Mouse (Mus musculus) kidney, postnatal 14 days (tissue): ENCODE data around the gene Zbtb9.

Experiments
- DNase-seq: peaks from one replicate; pipeline ENCODE4 v3.0.0; 2022; ENCODE audit warnings: mixed read lengths

Gene Zbtb9

DNA sequence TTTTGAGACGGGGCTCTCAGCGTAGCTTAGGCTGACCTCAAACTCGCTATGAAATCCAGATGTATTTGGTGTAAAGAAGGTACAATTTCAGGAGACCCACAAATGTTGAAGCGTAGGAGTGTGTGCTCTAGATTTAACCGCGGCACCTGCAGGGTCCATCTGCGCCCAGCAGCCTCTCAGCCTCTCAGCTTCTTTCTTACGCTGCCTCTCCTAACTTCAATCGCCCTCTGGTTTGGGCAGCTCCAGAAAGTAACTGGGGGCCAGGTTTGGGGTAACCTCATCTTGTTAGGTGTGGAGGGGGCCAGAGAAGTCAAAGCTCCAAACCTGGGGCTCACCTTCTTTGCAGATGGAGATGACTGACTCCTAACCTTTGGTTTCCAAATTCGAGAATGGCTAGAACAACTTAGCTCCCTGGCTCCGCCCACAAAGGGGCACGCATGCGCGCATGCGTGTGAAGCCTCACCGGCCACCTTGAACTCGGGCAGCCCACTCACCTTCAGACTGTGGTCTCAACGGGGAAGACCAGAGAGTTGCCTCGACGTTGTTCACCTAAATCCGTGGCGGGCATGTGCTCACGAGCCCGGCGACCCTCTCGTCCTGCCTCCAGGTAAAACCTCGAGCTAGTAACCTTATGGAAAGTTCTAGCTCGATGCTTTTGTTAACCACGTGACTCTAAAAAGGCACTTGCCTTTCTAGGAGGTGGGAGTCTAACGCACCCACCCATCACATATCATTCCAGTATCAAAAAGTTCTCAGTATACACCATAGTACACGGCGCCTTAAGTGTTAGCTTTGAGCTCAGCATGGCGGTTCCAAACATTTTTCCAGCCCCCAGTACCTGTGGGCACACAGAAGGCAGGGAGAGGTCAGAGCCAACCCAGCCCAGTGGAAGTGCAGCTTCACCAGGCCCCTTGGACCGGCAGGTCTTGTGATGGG is 44.9 kb downstream of the Zbtb9 start:
- peak; percentile 93 for DNase-seq

DNA sequence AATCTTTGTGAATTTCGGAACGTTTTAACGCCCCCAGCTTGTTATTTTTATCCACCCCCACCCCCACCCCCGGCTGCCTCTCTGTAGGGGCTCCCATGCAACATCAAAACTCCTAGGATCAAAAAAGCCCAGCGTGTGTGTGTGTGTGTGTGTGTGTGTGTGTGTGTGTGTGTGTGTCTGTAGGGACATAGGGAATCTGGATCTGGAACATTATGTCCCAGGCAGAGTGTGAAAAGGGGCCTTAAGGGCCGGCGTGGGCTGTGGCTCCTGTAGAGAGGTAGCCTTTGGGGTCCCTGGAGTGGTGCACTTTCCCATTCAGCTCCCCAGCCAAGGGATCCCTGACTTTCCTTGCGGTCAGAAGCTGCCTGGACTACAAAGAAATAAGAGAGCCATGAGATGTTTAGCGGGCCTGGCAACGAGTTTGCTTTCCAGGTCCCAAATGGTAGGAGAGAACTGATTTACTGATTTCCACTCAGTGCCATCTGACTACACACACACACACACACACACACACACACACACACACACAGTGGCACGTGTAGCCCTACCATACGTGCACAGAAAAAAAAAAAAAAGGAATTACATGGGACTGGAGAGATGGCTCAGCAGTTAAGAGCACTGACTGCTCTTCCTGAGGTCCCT is 45.7 kb downstream of the Zbtb9 start:
- DNase-seq: no peak

DNA sequence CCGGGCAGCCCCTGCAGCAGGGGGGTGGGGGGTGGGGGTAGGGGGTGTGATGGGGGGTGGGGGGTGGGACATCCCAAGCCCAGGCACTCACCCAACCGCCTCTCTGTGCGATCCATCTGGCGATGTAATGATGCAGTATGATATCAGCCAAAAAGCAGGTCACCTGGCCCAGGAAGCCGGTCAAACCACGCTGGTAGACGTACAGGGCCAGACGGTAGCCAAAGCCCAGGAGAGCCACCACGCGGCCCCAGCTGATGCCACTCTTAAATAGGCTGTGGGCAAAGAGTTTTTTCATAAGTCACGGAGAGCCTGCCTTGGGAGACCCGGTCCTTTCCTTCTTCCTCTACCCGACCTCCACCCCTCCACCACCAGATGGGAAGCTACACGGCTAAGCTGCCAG is 48.1 kb downstream of the Zbtb9 start:
- DNase-seq: no peak

DNA sequence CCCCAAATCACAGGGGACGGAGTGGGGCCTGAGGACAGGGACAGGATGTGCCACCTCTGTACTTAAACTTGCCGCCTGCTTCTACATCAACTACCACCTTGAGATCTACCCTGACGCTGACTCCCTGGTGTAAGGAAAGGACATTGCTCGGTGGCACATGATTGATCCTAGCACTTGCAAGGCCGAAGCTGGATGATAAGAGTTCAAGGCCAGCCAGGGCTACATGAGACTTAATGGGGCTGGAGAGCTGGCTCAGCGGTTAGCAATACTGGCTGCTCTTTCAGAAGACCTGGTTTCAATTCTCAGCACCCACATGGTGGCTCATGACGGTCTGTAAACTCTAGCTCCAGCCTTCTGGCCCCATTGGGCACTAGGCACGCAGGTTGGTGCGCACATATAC is 48.8 kb downstream of the Zbtb9 start:
- no peak for DNase-seq

DNA sequence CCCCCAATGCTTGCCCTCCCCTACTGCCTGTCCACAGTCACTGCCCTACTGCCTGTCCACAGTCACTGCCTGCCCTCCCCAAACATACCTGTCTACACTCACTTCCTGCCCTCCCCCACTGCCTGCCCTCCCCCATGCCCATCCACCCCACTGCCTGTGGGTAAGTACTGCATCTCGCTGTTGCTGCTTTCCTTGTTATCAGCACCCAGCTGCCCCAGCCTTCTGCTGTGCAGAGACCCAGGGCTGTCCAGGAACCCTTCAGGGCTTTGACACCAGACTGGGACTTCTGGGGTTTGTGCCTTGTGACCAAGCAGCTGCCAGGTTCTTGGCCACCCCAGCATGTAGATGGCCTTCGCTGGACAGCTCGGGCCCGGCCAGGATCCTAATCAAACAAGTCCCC is 50.4 kb downstream of the Zbtb9 start:
- DNase-seq: no peak

DNA sequence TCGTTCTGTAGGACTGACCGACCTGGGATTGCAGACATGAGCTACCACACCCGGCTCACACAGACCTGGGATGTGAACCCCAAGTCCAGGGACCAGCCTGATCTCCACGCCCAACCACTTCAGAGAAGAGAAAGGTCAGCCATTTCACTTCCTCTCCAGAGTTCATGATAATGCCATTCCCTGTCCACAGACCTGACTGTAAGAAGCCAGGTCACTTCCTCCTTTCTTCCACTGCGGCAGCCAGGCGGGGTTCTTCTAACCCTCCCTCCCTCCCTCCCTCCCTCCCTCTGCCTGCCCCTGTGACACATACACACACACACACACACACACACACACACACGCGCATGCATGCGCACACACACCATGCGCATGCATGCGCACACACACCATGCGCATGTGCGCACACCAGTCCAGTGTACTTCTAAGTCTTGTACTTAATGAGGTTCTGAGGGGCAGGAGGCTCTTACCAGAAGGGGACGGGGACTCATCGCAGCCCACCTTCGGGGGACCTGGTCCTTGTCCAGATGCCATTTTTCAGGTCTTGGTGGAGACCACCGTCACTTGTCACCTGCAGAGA is 52.4 kb downstream of the Zbtb9 start:
- DNase-seq: no peak

DNA sequence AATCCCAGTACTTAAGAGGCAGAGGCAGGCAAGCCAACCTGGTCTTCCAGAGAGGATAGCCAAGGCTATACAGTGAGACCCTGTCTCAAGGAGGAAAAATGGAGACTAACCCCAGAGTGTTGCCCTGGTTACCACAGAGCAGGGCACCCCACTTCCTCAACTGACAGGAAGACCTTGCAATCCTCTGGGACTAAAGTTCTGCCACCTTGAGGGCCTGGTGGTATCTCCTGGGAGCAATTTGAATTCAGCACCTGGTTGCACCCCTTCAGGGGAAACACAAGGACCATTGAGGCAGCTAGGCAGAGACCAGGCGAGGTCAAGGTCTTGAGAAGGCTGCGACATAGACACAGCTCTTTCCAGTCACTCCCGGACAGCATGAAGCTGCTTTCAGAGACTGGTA is 53.0 kb downstream of the Zbtb9 start:
- no peak for DNase-seq

DNA sequence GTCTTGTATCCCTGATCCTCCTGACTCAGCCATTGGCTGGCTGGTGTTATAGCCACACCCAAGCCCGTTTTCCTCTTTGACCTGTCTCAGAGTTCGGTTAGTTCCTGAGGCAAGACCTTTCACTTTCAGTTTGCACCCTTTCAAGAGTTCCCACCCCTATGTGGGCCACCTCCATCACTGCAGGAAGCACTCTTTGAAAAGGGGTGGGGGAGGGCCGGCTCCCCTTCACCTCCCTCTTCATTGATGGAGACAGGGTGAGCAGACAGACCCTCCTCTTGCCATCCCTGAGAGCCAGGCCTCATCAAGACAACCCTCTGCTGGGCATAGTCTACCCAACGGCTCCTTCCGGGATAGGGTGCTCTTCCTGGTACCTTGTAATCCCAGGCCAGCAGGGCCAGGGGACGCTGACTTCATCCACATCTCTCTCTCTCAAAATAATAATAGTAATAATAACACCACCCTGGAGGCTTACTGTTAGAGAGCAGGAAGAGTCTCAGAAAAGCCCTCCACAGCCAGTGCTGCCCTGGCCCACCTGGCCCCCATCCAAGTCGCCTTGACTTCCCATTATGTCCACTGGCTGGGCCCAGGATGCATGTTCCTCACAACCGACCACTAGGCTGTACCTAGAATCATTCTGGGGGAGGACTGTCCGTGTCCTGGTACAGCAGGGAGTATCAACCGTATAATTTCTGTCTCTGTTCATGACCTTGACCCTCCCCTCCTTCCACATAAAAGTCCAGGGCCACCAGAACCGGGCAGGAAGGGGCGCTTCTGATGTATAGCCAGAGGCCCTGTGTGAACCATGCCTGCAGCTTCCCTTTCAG is 54.7 kb downstream of the Zbtb9 start:
- peak; percentile 56 for DNase-seq

DNA sequence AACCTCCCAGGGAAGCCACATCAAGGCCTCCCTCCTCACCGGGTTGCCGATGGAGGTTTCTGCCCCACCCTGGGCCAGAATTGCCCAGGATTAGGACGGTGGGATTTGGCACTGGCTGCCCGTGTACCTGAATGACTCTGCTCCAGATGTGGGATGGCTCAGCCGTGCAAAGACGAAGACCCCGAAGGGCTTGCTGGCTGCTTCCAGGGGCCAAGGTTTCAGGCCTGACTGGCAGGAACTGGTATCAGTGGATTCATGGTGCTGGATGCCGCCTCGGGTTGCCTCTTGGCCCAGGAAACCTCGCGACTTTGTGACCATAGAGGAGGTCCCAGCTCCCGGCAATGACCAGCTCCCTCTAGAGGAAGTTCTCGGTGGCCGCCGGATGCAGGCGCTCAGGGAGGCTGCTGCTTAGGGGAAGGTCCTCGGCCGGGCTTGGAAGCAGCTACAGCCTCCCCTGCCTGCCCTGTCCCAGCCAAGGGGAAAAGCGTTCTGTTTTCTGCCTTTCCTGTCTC is 55.4 kb downstream of the Zbtb9 start:
- DNase-seq: peak; percentile 93

DNA sequence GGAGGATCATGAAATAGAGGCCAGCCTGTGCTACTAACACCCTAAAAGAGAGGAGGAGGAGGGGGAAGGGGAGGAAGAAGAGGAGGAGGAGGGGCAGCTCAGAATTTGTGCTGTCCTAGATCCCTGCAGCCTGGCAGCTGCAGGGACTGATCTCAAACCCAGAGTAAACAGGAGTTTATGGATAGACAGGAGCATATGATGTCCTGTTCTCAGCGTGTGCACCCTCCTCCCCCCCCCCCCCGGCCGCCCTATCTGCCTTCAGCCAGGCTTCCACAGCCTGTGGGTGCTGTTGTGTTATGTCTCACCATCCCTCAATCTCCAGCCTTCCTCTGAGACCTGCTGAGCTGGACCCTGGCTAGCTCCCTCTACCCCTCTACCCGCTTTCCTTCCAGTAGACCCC is 55.9 kb downstream of the Zbtb9 start, which contains the start of gene Bak1:
TSS of gene Bak1 (minus strand) at position 101 of the 400 bp plus-strand sequence.
- no peak for DNase-seq

DNA sequence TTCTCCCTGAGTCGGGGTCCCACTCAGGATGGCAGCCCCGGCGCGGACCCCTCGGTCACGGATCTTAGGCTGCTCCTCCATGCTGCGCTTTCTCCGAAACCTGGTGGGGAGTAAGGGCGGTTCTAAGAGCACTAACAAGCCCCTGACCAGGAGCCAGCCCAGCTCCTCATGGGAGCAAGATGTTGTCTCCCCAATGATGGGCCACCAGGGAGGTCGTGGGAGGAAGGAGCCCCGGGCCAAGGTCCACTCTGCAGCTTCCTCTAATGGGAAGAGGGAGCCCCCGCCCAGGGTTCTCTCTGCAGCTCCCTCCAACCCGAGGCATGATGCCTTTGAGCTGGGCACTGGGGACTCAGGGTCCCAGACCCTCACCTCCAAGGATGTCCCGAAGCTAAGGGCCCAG is 56.5 kb downstream of the Zbtb9 start:
- no peak for DNase-seq

DNA sequence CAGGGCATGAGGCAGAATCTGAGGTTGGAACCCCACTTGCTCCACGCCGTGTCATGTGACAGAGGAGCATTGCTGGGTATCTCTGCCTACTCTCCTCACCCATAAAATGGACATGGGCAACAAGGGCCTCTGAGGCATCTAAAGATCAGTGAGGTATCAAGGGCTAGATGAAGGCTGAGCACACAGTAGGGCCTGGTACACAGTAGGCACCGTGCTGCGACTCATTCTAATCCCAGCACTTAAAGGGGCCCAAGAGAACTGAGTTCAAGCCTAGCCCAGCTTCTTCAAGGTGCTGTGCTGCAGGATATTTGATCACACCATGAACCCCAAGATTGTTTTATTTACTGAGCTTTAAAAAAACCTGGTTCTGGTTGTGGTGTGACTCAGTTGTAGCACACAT is 57.9 kb downstream of the Zbtb9 start:
- no peak for DNase-seq

DNA sequence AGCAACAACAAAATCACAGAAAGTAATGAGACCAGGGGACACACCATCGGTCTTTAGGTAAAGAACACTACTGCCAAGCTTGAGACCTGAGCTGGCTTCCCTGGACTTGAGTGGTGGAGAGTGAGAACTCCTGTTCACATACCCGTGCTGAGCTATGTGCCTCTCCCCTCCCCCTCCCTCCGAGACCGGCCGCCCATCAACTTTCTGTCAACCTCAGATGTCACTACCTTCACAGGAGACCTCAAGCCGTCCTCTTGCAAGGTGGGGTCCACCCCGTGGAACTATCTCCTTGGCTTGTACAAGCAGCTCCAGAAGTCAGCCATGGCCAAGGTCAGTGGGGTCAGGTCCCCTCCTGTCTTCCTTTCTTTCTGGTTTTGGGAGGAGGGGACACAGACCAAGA is 59.4 kb downstream of the Zbtb9 start:
- no peak for DNase-seq

DNA sequence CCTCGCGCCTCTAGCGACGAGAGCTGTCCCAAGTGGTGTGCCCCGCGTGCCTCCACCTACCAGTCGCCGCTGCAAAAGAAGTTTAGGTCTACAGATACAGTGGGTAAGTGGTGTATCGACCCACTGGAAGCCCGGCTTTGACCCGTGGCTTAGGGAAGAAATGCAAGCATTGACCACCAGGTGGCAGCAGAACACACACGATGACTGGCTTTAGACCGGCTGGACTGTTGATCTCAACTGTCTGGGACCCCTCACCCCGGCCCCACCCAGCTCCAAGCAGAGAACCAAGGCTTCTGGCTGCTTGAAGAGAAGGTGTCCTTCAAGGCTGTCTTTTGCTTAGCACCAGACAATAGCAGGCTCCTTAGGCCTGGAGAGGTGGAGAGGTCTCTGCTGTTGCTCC is 59.9 kb downstream of the Zbtb9 start:
- DNase-seq: peak; percentile 85

DNA sequence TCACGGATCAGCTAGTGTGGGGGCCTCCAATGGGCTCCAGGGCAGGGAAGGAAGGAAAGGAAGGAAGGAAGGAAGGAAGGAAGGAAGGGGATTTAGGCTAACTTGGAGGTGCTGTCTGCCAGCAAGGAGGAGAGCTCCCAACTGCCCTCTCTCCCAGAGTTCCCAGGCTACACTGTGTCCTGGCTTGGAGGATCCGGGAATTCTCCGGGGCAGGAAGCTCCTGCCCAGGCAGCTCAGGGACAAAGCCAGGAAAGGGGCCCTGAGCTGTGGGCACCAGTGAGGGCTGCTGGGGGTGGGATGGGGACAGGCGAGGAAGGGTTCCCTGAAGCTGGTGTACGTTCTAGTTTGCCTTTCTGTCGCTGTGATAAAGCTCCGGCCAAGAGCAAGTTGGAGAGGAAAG is 63.5 kb downstream of the Zbtb9 start:
- DNase-seq: peak; percentile 47

DNA sequence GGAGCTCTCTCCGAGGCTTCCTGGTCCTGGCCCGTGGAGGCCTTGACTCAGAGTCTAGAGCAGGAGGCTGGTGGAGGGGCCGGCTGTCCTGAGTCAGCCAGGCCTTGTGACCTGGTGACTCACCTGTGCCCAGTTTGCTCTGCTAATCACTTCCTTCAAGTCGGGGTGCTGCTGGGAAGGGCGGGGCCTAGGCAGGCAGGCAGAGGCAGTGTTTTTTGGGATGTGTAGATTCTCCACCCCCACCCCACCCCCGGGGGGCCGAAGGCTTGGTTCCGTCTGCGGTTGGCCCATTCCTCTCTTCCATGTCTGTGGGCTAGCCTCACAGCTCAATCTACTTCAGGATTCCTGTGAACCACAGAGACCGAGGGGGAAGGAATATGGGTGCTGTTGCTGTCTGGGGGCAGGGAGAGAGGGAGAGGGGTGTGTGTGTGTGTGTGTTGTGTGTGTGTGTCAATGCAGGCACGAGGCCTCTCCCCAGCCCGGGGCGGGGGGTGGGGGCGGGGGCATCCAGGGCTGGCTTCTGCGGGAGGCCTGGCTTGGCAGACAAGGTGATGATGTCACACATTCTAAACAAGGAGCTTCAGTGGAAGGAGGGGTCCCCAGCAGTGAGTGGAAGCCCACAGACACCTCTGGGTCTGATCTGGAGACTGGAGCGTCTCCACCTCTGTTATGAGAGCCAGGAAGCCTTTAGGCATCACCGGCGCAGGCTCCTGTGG is 65.5 kb downstream of the Zbtb9 start:
- DNase-seq: no peak

DNA sequence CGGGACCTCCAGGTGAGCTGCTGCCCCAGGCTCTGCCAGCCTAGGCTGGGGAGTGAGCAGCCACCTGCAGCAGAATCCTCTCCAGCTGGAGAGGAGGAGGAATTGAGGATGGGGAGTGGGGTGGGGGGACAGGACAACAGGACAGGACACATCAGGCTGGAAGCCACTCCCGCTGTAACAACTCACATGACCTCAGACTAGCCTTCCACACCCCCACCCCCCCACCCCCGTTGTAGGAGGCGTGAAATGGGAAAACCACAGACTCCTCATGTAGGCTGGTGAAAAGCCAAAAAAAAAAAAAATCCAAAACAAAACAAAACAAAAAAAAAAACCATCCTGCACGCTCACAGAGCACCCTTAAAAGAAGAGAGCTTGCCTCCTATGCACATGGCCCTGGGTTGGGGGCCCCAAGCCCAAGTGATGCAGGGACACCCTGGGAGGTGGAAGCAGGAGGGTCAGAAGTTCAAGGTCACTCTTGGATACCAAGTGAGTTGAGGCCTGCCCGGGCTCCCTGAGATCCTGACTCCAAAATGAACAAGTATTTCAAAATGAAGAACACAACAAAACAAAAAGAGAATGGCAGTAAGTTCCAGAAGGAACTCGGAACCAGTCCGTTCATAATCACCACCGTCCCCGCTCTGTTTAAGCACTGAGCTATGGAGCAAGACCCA is 66.6 kb downstream of the Zbtb9 start:
- no peak for DNase-seq

DNA sequence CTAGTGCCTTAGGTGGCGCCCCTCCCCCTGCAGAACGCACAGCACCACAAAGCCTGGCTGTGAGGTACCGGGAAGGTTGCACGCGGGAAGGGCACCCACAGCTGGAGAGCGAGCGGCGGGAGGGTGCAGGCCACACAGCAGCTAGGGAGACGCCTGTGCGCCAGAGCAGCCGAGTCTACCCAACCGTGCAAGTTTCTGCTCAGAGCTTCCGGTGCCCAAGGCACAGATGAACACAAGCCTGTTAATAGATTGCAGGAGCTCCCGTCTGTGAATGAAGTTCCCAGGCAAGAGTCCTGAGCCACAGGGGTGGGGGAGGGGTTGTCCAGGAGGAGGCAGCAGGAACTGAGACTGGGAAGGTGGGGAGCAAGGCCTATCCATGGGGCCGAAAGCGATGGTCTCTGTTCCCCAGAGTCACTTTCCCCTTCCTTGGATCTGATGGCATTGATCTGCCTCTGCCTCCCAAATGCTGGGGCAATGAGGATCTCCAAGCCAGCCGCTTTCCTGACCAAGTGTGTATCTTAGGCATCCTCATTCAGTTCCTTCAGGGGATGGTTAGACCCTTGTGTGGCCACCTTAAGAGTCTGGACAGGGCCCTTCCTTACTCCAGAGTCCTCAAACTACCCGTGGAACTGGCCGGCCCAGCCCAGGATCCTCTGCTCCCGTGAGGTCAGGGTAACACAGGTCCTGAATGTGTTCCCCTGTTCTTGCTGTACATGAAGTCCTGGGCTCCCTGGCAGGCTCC is 67.5 kb downstream of the Zbtb9 start:
- DNase-seq: peak; percentile 77

DNA sequence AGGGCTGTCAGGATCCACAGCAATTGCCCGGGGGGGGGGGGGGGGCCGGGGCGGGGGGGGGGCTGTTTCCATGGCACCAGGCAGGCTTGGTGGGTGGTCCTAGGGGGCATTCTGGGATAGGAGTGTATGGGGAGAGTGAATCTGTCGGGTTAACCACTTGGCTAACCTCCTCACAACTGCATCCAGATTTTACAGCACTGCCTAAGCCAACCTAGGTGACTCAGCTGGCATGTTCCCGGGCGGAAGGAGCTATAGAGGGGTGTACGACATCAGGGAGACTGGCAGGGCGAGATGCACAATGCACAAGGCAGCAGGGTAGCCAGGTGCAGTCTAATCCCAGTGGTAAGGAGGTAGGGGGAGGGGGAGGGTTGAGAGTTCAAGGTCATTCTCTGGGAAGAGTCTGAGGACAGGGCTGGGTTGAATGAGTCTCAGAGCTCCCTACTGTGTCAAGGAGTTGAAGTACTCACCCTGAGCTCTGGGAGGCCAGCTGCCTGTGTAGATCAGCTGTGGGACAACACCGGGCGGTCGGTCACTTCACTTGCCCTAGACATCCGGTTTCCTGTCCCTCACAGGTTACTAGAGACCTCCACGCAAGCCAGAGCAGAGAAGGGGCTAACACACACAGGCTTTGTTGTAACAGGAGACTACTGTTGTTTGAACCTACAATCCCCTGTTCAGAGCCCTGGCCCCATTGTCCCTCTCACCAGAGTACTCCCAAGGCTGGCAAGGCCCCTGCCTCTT is 68.2 kb downstream of the Zbtb9 start:
- no peak for DNase-seq

DNA sequence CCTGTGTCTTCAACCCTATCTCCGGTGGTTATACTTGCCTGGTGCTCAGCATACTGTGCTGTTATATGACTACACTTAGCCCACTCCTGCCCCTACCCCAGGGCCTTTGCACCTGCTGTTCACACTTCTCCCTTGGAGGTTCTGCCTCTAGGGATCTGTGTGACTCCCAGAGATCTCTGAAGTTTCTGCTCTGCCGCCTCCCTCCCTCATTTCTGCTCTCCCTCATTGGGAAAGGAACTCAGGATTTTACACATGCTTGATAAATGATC is 68.8 kb downstream of the Zbtb9 start:
- no peak for DNase-seq
